Mouse (Mus musculus): ENCODE results near the gene Qrich1. TPM values are rescaled to one million over a fixed set of nuclear protein-coding genes. Genes with fewer than 3 reads are reported as not detected.
A peak's percentile ranks its signal among the peaks of the same experiment; 100 is the strongest.

The Qrich1 gene
- polyA plus RNA-seq, 1 experiment from 2014 or later = 46.2 TPM

GRCm38 (mm10) chr9:108494146-108494825, 22.3 kb upstream of the Qrich1 start:
- Histone ChIP-seq H3K9ac (no peak overlapping the region), H3K27me3 (no peaks in the 10 kb centered on the region), H3K9me3 (replicated peaks) (no peaks in the 10 kb centered on the region), H3K4me2 (no peak overlapping the region), H3K27ac (no peak overlapping the region), H3K36me3 (peaks cover 71% of the 10 kb centered on the region), H3K4me3 (replicated peaks) (no peak overlapping the region), H3K4me1 (replicated peaks) (peaks cover 27% of the 10 kb centered on the region)
- WGBS (ENCODE audit: insufficient replicate concordance) = 88% methylated on average over 19 of the region's 19 CpGs
- ATAC-seq (ENCODE audit: low read depth) = no peak
- no peak for DNase-seq

DNA sequence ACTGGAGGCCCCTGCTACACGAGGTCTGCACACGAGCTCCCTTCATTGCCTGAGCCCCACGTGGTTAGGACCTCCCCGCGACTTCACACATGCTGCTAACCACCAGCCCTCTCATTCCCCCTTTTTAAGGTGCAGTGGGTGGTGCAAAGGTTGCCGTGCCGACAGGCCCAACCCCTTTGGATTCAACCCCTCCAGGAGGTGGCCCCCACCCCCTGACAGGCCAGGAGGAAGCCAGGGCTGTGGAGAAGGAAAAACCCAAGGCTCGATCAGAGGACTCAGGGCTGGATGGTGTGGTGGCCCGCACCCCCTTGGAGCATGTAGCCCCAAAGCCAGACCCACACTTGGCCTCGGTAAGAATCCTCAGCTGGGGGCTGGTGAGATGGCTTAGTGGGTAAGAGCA, 21.7 kb upstream of the Qrich1 start:
- H3K36me3 ChIP-seq = peaks cover 77% of the 10 kb centered on the region
- H3K4me2 ChIP-seq = no peak overlapping the region
- 76% methylated on average over 10 of the region's 10 CpGs for whole genome bisulfite sequencing (ENCODE audit: insufficient replicate concordance)
- H3K4me3 ChIP-seq (replicated peaks) = no peak overlapping the region
- DNase-seq = no peak
- no peak for ATAC-seq (ENCODE audit: low read depth)
- H3K27ac ChIP-seq = no peak overlapping the region
- peaks cover 24% of the 10 kb centered on the region for H3K4me1 ChIP-seq (replicated peaks)
- H3K9me3 ChIP-seq (replicated peaks) = no peaks in the 10 kb centered on the region
- no peaks in the 10 kb centered on the region for H3K27me3 ChIP-seq
- H3K9ac ChIP-seq = no peak overlapping the region

DNA sequence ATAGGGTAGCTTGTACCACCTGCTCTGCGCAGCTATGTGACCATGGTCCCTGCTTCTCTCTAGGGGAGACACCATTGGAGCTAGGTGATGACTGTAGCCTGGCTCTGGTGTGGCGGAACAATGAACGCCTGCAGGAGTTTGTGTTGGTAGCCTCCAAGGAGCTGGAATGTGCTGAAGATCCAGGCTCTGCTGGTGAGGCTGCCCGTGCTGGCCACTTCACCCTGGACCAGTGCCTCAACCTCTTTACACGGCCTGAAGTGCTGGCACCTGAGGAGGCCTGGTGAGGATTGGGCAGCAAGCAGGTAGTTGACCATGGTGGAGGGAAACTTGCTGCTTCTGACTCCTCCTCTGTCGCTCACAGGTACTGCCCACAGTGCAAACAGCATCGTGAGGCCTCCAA, 17.4 kb upstream of the Qrich1 start:
- WGBS (ENCODE audit: insufficient replicate concordance) = 89% methylated on average over 7 of the region's 7 CpGs
- no peak for ATAC-seq (ENCODE audit: low read depth)

DNA sequence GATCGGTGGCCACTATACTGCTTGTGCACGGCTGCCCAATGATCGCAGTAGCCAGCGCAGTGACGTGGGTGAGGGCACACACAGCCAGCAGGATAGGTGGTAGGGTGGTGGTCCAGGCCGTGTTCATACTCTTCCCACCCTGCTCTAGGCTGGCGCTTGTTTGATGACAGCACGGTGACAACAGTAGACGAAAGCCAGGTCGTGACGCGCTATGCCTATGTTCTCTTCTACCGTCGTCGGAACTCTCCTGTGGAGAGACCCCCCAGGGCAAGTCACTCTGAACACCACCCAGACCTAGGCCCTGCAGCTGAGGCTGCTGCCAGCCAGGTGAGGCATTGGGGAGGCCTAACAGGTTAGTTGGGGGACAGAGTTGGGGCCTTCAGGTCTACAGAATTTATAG, 16.7 kb upstream of the Qrich1 start:
- ATAC-seq (ENCODE audit: low read depth) = no peak
- no peak overlapping the region for H3K4me2 ChIP-seq
- no peaks in the 10 kb centered on the region for H3K27me3 ChIP-seq
- H3K36me3 ChIP-seq = peaks cover 87% of the 10 kb centered on the region
- no peaks in the 10 kb centered on the region for H3K4me1 ChIP-seq (replicated peaks)
- no peak for DNase-seq
- no peak overlapping the region for H3K27ac ChIP-seq
- 90% methylated on average over 15 of the region's 15 CpGs for WGBS (ENCODE audit: insufficient replicate concordance)
- H3K9ac ChIP-seq = no peak overlapping the region
- H3K9me3 ChIP-seq (replicated peaks) = no peaks in the 10 kb centered on the region
- H3K4me3 ChIP-seq (replicated peaks) = no peak overlapping the region

More for the DNA sequence above, 17.4 kb upstream of the Qrich1 start:
- H3K9ac ChIP-seq = no peak overlapping the region
- no peaks in the 10 kb centered on the region for H3K9me3 ChIP-seq (replicated peaks)
- H3K27ac ChIP-seq = no peak overlapping the region
- no peaks in the 10 kb centered on the region for H3K27me3 ChIP-seq
- H3K4me1 ChIP-seq (replicated peaks) = no peaks in the 10 kb centered on the region
- no peak for DNase-seq
- H3K4me2 ChIP-seq = no peak overlapping the region
- peaks cover 94% of the 10 kb centered on the region for H3K36me3 ChIP-seq
- H3K4me3 ChIP-seq (replicated peaks) = no peak overlapping the region

DNA sequence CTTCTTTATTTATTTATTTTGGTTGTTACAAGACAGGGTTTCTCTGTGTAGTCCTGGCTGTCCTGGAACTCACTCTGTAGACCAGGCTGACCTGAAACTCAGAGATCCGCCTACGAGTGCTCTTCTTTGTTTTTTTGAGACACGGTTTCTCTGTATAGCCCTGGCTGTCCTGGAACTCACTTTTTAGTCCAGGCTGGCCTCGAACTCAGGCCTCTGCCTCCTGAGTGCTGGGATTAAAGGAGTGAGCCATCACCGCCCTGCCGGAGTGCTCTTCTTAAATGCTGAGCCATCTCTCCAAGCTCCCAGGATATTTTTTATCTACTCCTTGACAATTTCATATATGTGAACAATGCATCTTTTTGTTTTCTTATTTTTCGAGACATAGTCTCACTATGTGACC, 9.7 kb upstream of the Qrich1 start:
- peaks cover 22% of the 10 kb centered on the region for H3K4me1 ChIP-seq (replicated peaks)
- DNase-seq = no peak
- H3K36me3 ChIP-seq = peaks cover 44% of the 10 kb centered on the region
- H3K9me3 ChIP-seq (replicated peaks) = no peaks in the 10 kb centered on the region
- H3K4me3 ChIP-seq (replicated peaks) = peak overlapping the region; percentile 80; the same call in 1 of the 2 replicates
- no peaks in the 10 kb centered on the region for H3K27me3 ChIP-seq
- H3K27ac ChIP-seq = no peak overlapping the region
- no peak for ATAC-seq (ENCODE audit: low read depth)
- peak overlapping the region; percentile 79 for H3K4me2 ChIP-seq
- WGBS (ENCODE audit: insufficient replicate concordance) = 86% methylated on average over 7 of the region's 7 CpGs
- no peak overlapping the region for H3K9ac ChIP-seq

DNA sequence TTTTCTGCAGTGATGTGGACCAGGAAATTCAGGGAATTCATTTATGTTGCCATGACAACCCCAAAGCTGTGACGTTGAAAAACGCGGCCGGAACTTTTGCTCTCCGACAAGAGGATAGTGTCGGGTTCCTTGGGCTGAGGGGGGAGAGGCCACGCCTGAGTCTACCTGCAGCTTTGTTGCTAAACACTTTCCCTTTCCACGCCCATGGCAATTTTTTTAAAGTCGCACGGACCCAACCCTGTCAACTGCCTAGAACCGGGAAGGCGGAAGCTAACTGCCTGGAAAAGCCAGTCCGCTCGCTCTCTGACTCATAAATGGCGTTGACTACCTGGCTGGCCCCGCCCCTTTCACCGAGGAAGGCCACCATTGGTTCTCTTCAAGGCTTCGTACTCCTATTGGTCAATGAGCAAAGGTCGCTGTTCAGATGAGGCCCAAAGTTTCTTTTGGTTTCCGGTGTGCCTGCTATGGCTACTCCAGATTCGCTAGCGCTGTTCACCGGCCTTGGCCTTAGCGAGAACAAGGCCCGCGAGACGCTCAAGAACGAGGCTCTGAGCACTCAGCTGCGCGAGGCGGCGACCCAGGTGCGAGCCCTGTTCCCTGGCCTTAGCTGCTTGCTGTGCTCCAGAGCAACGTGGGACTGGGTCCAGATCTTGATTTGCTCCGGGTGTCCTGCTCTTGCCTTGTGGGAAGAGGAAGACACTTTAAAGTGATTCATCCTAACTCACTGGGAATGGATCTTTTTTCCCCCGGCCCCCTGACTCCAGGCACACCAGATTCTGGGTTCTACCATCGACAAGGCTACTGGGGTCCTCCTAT, 8.8 kb upstream of the Qrich1 start, which contains the start of gene Qars:
TSS of gene Qars (plus strand) at position 88 of the 816 bp plus-strand sequence.
- Histone ChIP-seq H3K27me3 (no peaks in the 10 kb centered on the region), H3K36me3 (peaks cover 46% of the 10 kb centered on the region)
- DNase-seq = peak; percentile 94

GRCm38 (mm10) chr9:108508776-108509175, 7.8 kb upstream of the Qrich1 start:
- no peak for DNase-seq

More for the DNA sequence above, 8.8 kb upstream of the Qrich1 start, which contains the start of gene Qars:
- under 1% methylated on average over 37 of the region's 37 CpGs for WGBS (ENCODE audit: insufficient replicate concordance)
- Histone ChIP-seq H3K27ac (peak within 1 kb of the TSS; percentile 85), H3K9me3 (replicated peaks) (no peaks in the 10 kb centered on the region), H3K9ac (peak within 1 kb of the TSS; percentile 83), H3K4me3 (replicated peaks) (peak within 1 kb of the TSS; percentile 80), H3K4me2 (peak within 1 kb of the TSS; percentile 79), H3K4me1 (replicated peaks) (peaks cover 22% of the 10 kb centered on the region)
- peak; percentile 96 for ATAC-seq (ENCODE audit: low read depth)

DNA sequence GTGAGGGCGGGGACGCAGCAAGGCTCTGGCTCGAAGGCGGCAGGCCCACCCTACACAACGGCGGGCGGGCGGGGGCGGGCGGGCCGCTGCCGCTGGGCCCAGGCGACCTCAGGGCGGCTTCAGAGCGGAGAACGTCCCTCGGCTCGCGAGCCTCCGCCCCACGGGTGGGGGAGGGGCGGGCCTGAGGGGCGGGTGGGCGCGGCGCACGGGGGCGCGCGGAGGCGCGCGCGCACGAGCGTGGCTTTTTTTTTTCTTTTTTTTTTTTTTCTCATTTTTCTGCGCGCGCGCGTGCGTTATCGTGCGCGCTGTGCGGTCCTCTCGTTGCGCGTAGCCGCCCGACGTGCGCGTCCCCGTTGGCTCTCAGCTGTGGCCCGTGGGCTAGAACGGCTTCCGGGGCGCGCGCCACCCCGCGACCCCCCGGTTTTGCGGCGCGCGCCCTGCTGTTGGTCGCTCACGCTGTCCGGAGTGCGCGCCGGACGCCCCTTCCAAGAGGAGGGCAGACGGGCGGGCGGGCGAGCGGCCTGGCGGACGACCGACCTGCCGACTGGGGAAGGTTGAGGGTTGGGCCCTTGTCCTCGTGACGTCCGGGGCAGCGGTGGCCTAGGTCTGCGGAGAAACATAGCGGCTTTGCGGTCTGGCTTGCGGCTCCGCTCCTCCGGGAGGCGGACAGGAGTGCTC, 786 bp downstream of the Qrich1 start:
- peak; percentile 73 for DNase-seq
- Histone ChIP-seq H3K9ac (peak overlapping the region; percentile 97), H3K27ac (peak overlapping the region; percentile 98), H3K4me1 (replicated peaks) (peaks cover 36% of the 10 kb centered on the region), H3K9me3 (replicated peaks) (no peaks in the 10 kb centered on the region), H3K36me3 (peaks cover 49% of the 10 kb centered on the region), H3K4me2 (peak overlapping the region; percentile 95), H3K27me3 (no peaks in the 10 kb centered on the region), H3K4me3 (replicated peaks) (peak overlapping the region; percentile 97)
- peak; percentile 85 for ATAC-seq (ENCODE audit: low read depth)
- WGBS (ENCODE audit: insufficient replicate concordance) = under 1% methylated on average over 85 of the region's 95 CpGs

More at GRCm38 (mm10) chr9:108508776-108509175, 7.8 kb upstream of the Qrich1 start:
- WGBS (ENCODE audit: insufficient replicate concordance) = 57% methylated on average over 7 of the region's 7 CpGs
- Histone ChIP-seq H3K27ac (no peak overlapping the region; the same call in 1 of the 2 replicates), H3K36me3 (peaks cover 46% of the 10 kb centered on the region), H3K4me2 (peak overlapping the region; percentile 79), H3K9ac (peak overlapping the region; percentile 83), H3K27me3 (no peaks in the 10 kb centered on the region), H3K9me3 (replicated peaks) (no peaks in the 10 kb centered on the region), H3K4me1 (replicated peaks) (peaks cover 22% of the 10 kb centered on the region), H3K4me3 (replicated peaks) (peak overlapping the region; percentile 80)
- ATAC-seq (ENCODE audit: low read depth) = no peak

- Histone ChIP-seq H3K4me3 (replicated peaks) (peak overlapping the region; percentile 97), H3K4me2 (peak overlapping the region; percentile 95), H3K4me1 (replicated peaks) (peaks cover 36% of the 10 kb centered on the region), H3K36me3 (peaks cover 47% of the 10 kb centered on the region), H3K9ac (peak overlapping the region; percentile 97), H3K9me3 (replicated peaks) (no peaks in the 10 kb centered on the region), H3K27ac (peak overlapping the region; percentile 98), H3K27me3 (no peaks in the 10 kb centered on the region)
- no peak for DNase-seq
- 0% methylated on average over 13 of the region's 13 CpGs for WGBS (ENCODE audit: insufficient replicate concordance)
- ATAC-seq (ENCODE audit: low read depth) = no peak; the same call in 1 of the 2 replicates
These were observed 1.3 kb downstream of the Qrich1 start for GRCm38 (mm10) chr9:108517931-108518332.

- no peak overlapping the region for H3K4me2 ChIP-seq
- 62% methylated on average over 2 of the region's 2 CpGs for WGBS (ENCODE audit: insufficient replicate concordance)
- no peak overlapping the region for H3K27ac ChIP-seq
- H3K36me3 ChIP-seq = peaks cover 32% of the 10 kb centered on the region
- H3K9me3 ChIP-seq (replicated peaks) = no peaks in the 10 kb centered on the region
- H3K4me1 ChIP-seq (replicated peaks) = peaks cover 23% of the 10 kb centered on the region
- H3K27me3 ChIP-seq = no peaks in the 10 kb centered on the region
- no peak for DNase-seq
- ATAC-seq (ENCODE audit: low read depth) = no peak
- H3K4me3 ChIP-seq (replicated peaks) = no peak overlapping the region
- H3K9ac ChIP-seq = no peak overlapping the region
These were observed 5.0 kb downstream of the Qrich1 start for GRCm38 (mm10) chr9:108521604-108522003.

GRCm38 (mm10) chr9:108523341-108523740, 6.7 kb downstream of the Qrich1 start:
- Histone ChIP-seq H3K27ac (no peak overlapping the region), H3K36me3 (peaks cover 40% of the 10 kb centered on the region), H3K4me2 (no peak overlapping the region), H3K27me3 (no peaks in the 10 kb centered on the region), H3K4me3 (replicated peaks) (no peak overlapping the region), H3K4me1 (replicated peaks) (peaks cover 23% of the 10 kb centered on the region), H3K9me3 (replicated peaks) (no peaks in the 10 kb centered on the region), H3K9ac (no peak overlapping the region)
- ATAC-seq (ENCODE audit: low read depth) = no peak
- 91% methylated on average over 4 of the region's 4 CpGs for WGBS (ENCODE audit: insufficient replicate concordance)
- no peak for DNase-seq

All from liver, embryonic 13.5 days (tissue).